ENCODE assay signal across 14 mouse cellular contexts in the genomic region with DNA sequence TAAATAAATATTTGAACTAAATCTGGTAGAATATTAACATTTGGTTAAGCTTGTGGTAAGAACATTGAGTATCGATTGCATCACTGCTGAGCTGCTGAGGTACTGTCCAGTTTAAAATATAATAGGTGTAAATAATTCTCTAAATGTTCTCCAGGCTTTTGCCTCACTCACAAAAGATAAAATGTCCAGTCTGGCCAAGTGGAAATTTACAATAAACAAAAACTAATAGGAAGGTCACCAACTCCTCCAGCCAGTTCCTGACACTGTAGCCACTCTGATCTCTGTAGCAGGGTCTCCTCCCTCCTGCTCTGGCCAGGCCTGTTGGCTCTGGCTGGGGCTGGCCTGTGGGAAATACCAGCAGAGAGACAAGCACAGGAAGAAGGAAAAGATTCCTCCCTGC. TPM values are rescaled to one million over a fixed set of nuclear protein-coding genes. Genes with fewer than 3 reads are reported as not detected.
DNase-seq lines count a peak whose midpoint lies in the region; ATAC-seq and TF ChIP-seq lines count a peak whose summit lies in the region.
"Had no signal": no experiment of that assay in that cellular context is flagged by ENCODE, and none has a peak within 500 bp of the region (broad histone marks: within the 10 kb centered on the region; RNA-seq: fewer than 3 reads in every experiment).

No protein-coding gene starts in this region.

- no peak for ATAC-seq in hindbrain, postnatal 0 days

- TF ChIP-seq CTCF in gastrocnemius, adult 2 months (IDR thresholded peaks at IDR 0.05), result no peak
- TF ChIP-seq CTCF in hindbrain, postnatal 0 days (IDR thresholded peaks at IDR 0.05; ENCODE audit: low read depth), result no peak

- DNase-seq in gastrocnemius, adult 2 months, result peak; percentile 51
- DNase-seq in gastrocnemius, postnatal 10 days, result no peak
- peak; percentile 58 for DNase-seq in 3T3-L1 (ENCODE audit: low read depth, low spot score)
- DNase-seq in heart, postnatal 25 days (ENCODE audit: low spot score), result peak; percentile 48
- peak; percentile 60 to 86 for DNase-seq in kidney, postnatal 25 days
- DNase-seq in Muller cell, postnatal 12 days (ENCODE audit: inconsistent ontology term), result no peak
- no peak for DNase-seq in adrenal gland, adult 18-20 months (ENCODE audit: low spot score in 2 of 2)
- no peak for DNase-seq in hindbrain, postnatal 0 days (ENCODE audit: low spot score)
- DNase-seq: B cell, adult 2 months; cerebellum, adult 8-10 months; layer of hippocampus, postnatal 36 days; right cerebral cortex, postnatal 25 days had no signal

- no peaks in the 10 kb centered on the region for H3K4me1 ChIP-seq in hindbrain, postnatal 0 days (ENCODE audit: insufficient read depth, low read length)
- H3K4me1 ChIP-seq: hindbrain, embryonic 12.5 days had no signal

- 96% methylated on average over 1 of the region's 1 CpGs for WGBS in hindbrain, postnatal 0 days

- intact Hi-C loops in gastrocnemius, adult 2 months (cut with DNase I), result no loop called here
- intact Hi-C loops in heart, postnatal 25 days (cut with DNase I), result no loop called here

- no peak overlapping the region for H3K4me3 ChIP-seq in gastrocnemius, adult 2 months
- H3K4me3 ChIP-seq in hindbrain, postnatal 0 days (ENCODE audit: low read length), result no peak overlapping the region
- H3K4me3 ChIP-seq: hindbrain, embryonic 12.5 days had no signal

- no peaks in the 10 kb centered on the region for H3K9me3 ChIP-seq in hindbrain, postnatal 0 days (ENCODE audit: low read length)
- H3K9me3 ChIP-seq: hindbrain, embryonic 12.5 days had no signal

- H3K27me3 ChIP-seq in hindbrain, postnatal 0 days (ENCODE audit: insufficient read depth, low read length), result no peaks in the 10 kb centered on the region
- H3K27me3 ChIP-seq: hindbrain, embryonic 12.5 days had no signal

- H3K27ac ChIP-seq in gastrocnemius, adult 2 months, result peak overlapping the region; percentile 38; the same call in 1 of the 2 replicates
- H3K27ac ChIP-seq in hindbrain, postnatal 0 days, result no peak overlapping the region
- H3K27ac ChIP-seq: hindbrain, embryonic 12.5 days had no signal

- H3K36me3 ChIP-seq in hindbrain, postnatal 0 days (ENCODE audit: insufficient read depth, low read length), result no peaks in the 10 kb centered on the region
- H3K36me3 ChIP-seq: hindbrain, embryonic 12.5 days had no signal

- H3K9ac ChIP-seq in hindbrain, postnatal 0 days (replicated peaks; ENCODE audit: low read length), result no peak overlapping the region
- H3K9ac ChIP-seq: hindbrain, embryonic 12.5 days had no signal

- no peak overlapping the region for H3K4me2 ChIP-seq in hindbrain, postnatal 0 days (ENCODE audit: low read depth, low read length)
- H3K4me2 ChIP-seq: hindbrain, embryonic 12.5 days; midbrain, embryonic 11.5 days had no signal

RNA-seq across cellular contexts. Expression of a gene that starts 55.8 kb away (rescaled TPM):
- total RNA-seq in gastrocnemius, adult 2 months (2021), result 1 to 10 TPM; 4.3 to 5.2 TPM
- total RNA-seq in gastrocnemius, postnatal 10 days (2021), result 10 to 100 TPM; 14.9 to 19.6 TPM
- 10 to 100 TPM; 12.7 to 15.0 TPM for total RNA-seq in heart, postnatal 25 days (2021)
- 1 to 10 TPM; 4.8 to 6.9 TPM for total RNA-seq in adrenal gland, adult 18-20 months (2021)
- total RNA-seq in hindbrain, postnatal 0 days (2014; rRNA removed), result 20.3 and 22.5 TPM in 2 replicates
- 19.4 and 20.0 TPM in 2 replicates for polyA plus RNA-seq in hindbrain, postnatal 0 days (2015; fragmentation: Nextera tagmentation; extraction: Ambion mirVana)

Comparison
In these comparisons a context has a peak if more than half of its experiments do, and no peak if none do; other contexts are left out.
1. DNase-seq: peak in gastrocnemius, adult 2 months (single experiment), 3T3-L1 (single experiment), heart, postnatal 25 days (single experiment) and kidney, postnatal 25 days (2 of 2); none in gastrocnemius, postnatal 10 days (single experiment), Muller cell, postnatal 12 days (single experiment), adrenal gland, adult 18-20 months (0 of 2) and hindbrain, postnatal 0 days (single experiment).